Mouse (Mus musculus) heart, embryonic 11.5 days (tissue): ENCODE data around the gene Ppm1a. TPM values are rescaled to one million over a fixed set of nuclear protein-coding genes. Genes with fewer than 3 reads are reported as not detected.
A peak's percentile ranks its signal among the peaks of the same experiment; 100 is the strongest.

Source experiments
- ATAC-seq: fragments of 200-750 bp; cut with Nextera tagmentation; replicated peaks from 2 replicates; pipeline ENCODE4 v1.8.0; 2017; ENCODE audit warnings: moderate library complexity; ENCODE audit not compliant: insufficient number of reproducible peaks, low FRiP score, low TSS enrichment
- H3K27ac ChIP-seq: fragments of 300-500 bp; sonication (generic); 2 replicates; pipeline ENCODE4 v1.5.1; 2014; ENCODE audit warnings: mild to moderate bottlenecking, low read depth, low read length
- H3K27me3 ChIP-seq: fragments of 300-500 bp; sonication (generic); 2 replicates; pipeline ENCODE4 v1.6.1; 2014; ENCODE audit warnings: mild to moderate bottlenecking, low read length, mixed read lengths; ENCODE audit not compliant: control insufficient read depth, insufficient read depth
- H3K36me3 ChIP-seq: fragments of 300-500 bp; sonication (generic); 2 replicates; pipeline ENCODE4 v1.6.1; 2014; ENCODE audit warnings: mild to moderate bottlenecking, low read length, moderate library complexity, mixed read lengths; ENCODE audit not compliant: control insufficient read depth, insufficient read depth
- H3K4me1 ChIP-seq: fragments of 300-500 bp; sonication (generic); 2 replicates; pipeline ENCODE4 v1.6.1; 2014; ENCODE audit warnings: low read length; ENCODE audit not compliant: control insufficient read depth, insufficient read depth
- H3K4me2 ChIP-seq: fragments of 300-500 bp; sonication (generic); 2 replicates; pipeline ENCODE4 v1.6.1; 2014; ENCODE audit warnings: mild to moderate bottlenecking, moderate library complexity
- H3K4me3 ChIP-seq: fragments of 300-500 bp; sonication (generic); 2 replicates; pipeline ENCODE4 v1.5.1; 2014; ENCODE audit warnings: low read depth, low read length
- H3K9ac ChIP-seq: fragments of 300-500 bp; sonication (generic); 2 replicates; pipeline ENCODE4 v1.6.1; 2014; ENCODE audit warnings: mild to moderate bottlenecking, low read depth, low read length, moderate library complexity
- H3K9me3 ChIP-seq: fragments of 300-500 bp; sonication (generic); replicated peaks from 2 replicates; pipeline ENCODE4 v1.6.1; 2016; ENCODE audit warnings: low read length; ENCODE audit not compliant: control insufficient read depth
- WGBS: fragments of 180-500 bp; shearing (Covaris S2); extraction: QIAGEN DNeasy Blood & Tissue Kit; methylation state at CpG from one replicate; pipeline ENCODE4 v1.1.7; 2014; ENCODE audit not compliant: insufficient replicate concordance; 5-methylcytosine and 5-hydroxymethylcytosine counted together
- polyA plus RNA-seq: library from polyadenylated mRNA; unstranded; fragments of >200 nt; fragmentation: Nextera tagmentation; extraction: Ambion mirVana; gene quantifications from 2 replicates; pipeline ENCODE4 v1.2.1, GENCODE M21; 2014

Ppm1a gene
- polyA plus RNA-seq, 1 experiment from 2014 or later, result 51.2 TPM

DNA sequence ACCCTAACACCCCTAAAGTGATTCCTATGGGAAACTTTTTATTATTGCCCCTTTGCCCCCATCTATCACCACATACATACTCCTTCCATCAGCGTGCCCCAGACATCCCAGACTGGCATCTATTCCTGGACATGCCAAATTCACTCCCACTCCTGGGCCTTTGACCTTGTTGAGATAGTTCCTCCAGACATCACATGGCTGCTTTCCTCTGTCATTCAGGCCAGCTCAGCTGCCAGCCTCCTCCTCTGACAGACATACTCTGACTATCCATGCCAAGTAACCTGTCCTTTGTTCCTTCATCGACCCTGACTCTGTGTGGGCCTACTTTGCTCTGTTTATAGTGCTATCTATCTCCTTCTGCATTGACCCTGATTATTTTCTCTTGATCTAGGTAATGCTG is 6.6 kb upstream of the Ppm1a start:
- 54% methylated on average over 2 of the region's 2 CpGs for WGBS
- Histone ChIP-seq H3K4me2 (no peak overlapping the region), H3K27me3 (no peaks in the 10 kb centered on the region), H3K27ac (peak overlapping the region; percentile 16; the same call in 1 of the 2 replicates), H3K4me3 (no peak overlapping the region), H3K4me1 (0 out of 2 replicates have a peak, but pooled peaks cover 6% of the 10 kb centered on the region), H3K9me3 (no peaks in the 10 kb centered on the region), H3K36me3 (no peaks in the 10 kb centered on the region), H3K9ac (no peak overlapping the region)
- no peak for ATAC-seq

- peaks cover 16% of the 10 kb centered on the region for H3K4me1 ChIP-seq
- H3K9ac ChIP-seq, result no peak overlapping the region
- H3K27me3 ChIP-seq, result no peaks in the 10 kb centered on the region
- 6% methylated on average over 1 of the region's 1 CpGs for WGBS
- H3K27ac ChIP-seq, result no peak overlapping the region
- no peaks in the 10 kb centered on the region for H3K9me3 ChIP-seq
- ATAC-seq, result no peak
- H3K4me3 ChIP-seq, result no peak overlapping the region
- no peaks in the 10 kb centered on the region for H3K36me3 ChIP-seq
- H3K4me2 ChIP-seq, result no peak overlapping the region
These were observed 341 bp downstream of the Ppm1a start for GRCm38 (mm10) chr12:72757596-72757995.

DNA sequence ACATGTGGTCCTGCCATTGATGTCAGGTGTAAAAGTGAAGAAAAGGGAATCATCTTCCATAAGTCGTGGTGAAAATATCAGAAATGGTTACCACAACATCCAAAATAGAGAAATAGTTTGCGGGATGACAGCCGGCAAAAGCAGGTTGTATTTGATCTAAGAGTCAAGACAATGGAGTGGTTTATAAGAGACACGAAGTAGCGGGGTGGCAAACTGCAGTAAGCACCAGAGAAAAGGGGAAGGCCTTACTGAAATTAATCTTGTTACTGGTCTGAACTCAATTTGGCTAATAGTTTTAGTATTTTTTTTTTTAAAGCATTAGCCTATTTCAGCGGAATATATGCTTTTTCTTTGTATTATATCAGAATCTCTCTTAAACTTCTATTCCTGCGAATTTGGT is 2.7 kb downstream of the Ppm1a start:
- Histone ChIP-seq H3K36me3 (no peaks in the 10 kb centered on the region), H3K4me3 (peak overlapping the region; percentile 93), H3K9me3 (no peaks in the 10 kb centered on the region), H3K27me3 (no peaks in the 10 kb centered on the region), H3K4me2 (peak overlapping the region; percentile 80), H3K4me1 (peaks cover 21% of the 10 kb centered on the region), H3K9ac (peak overlapping the region; percentile 96), H3K27ac (peak overlapping the region; percentile 99; the same call in 1 of the 2 replicates)
- 15% methylated on average over 7 of the region's 7 CpGs for WGBS
- ATAC-seq, result no peak

DNA sequence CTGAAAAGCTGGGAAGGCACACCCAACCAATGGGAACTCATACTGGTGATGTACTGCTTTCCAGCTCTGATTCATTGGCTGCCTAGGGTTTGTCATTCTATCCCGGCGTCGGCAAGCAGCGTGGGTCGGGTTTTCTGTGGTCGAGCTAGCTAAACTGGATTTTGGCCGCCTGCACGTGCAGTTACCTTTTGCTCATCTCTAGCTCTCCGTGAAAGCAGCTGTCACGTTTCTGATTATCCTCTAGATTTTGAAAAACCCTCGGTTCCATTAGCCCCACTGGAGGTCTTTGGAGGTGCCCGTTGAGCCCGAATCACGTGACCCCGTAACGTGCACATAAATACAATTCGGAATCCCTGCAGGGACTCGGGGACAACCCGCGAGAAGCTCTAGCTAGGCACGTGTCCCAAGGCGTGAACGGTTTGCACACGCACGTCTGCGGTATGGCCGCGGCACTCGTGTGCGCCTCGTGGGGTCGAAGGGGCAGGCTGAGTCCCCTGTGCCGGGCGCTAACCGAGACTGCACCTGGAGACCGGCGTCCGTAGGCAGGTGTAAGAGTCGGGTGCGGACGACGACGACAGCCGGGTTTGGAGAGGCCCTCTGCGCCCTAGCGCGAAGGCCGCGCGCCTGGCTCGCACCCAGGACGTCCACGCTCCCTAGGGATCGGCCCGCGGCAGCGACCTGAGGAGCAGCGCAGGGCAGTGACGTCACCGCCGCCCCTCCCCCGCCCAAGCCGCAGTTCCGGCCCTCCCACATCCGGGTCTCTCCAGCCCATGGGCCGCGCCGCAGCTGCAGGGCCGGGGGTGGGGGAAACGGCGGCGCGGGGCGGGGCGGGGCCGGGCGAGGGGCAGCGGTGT is 3.3 kb downstream of the Ppm1a start:
- H3K27ac ChIP-seq, result peak overlapping the region; percentile 99
- H3K4me1 ChIP-seq, result peaks cover 21% of the 10 kb centered on the region
- peak overlapping the region; percentile 93 for H3K4me3 ChIP-seq
- H3K9me3 ChIP-seq, result no peaks in the 10 kb centered on the region
- peak overlapping the region; percentile 80 for H3K4me2 ChIP-seq
- H3K27me3 ChIP-seq, result no peaks in the 10 kb centered on the region
- no peaks in the 10 kb centered on the region for H3K36me3 ChIP-seq
- under 1% methylated on average over 64 of the region's 78 CpGs for whole genome bisulfite sequencing
- H3K9ac ChIP-seq, result peak overlapping the region; percentile 96
- ATAC-seq, result peak; percentile 94

DNA sequence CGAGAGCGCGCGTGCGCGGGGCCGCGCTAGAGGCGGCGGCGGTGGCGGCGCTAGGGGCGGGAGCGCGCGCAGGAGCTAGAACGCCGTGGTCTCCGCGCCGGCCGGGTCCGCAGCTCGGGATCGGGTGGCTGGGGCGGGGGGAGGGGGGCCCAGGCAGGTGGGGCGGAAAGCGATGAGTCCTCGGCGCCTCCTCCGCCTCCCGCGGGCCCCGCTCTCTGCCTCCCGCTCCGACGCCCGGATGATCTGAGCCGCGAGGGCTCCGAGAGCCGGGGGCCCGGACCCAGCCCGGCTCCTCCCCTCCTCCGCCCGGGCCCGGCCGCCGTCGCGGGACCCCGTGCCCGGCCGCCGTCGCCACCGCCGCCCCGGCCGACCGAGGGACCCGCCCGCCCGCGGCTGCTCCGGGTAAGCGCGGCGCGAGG is 4.0 kb downstream of the Ppm1a start:
- Histone ChIP-seq H3K36me3 (no peaks in the 10 kb centered on the region), H3K4me3 (peak overlapping the region; percentile 93), H3K9me3 (no peaks in the 10 kb centered on the region), H3K9ac (peak overlapping the region; percentile 96), H3K27me3 (no peaks in the 10 kb centered on the region), H3K4me2 (peak overlapping the region; percentile 80), H3K27ac (peak overlapping the region; percentile 99), H3K4me1 (peaks cover 19% of the 10 kb centered on the region)
- peak; percentile 64 for ATAC-seq
- 0% methylated on average over 21 of the region's 71 CpGs for WGBS

GRCm38 (mm10) chr12:72761649-72762261 is 4.5 kb downstream of the Ppm1a start:
- H3K36me3 ChIP-seq, result no peaks in the 10 kb centered on the region

GRCm38 (mm10) chr12:72762502-72762901 is 5.2 kb downstream of the Ppm1a start:
- Histone ChIP-seq H3K4me2 (peak overlapping the region; percentile 80), H3K4me1 (peaks cover 14% of the 10 kb centered on the region), H3K9me3 (no peaks in the 10 kb centered on the region), H3K36me3 (no peaks in the 10 kb centered on the region), H3K9ac (peak overlapping the region; percentile 96), H3K27ac (no peak overlapping the region), H3K27me3 (no peaks in the 10 kb centered on the region), H3K4me3 (peak overlapping the region; percentile 93)
- WGBS, result 29% methylated on average over 1 of the region's 1 CpGs
- ATAC-seq, result no peak

More at GRCm38 (mm10) chr12:72761649-72762261, 4.5 kb downstream of the Ppm1a start:
- Histone ChIP-seq H3K27me3 (no peaks in the 10 kb centered on the region), H3K4me1 (peaks cover 18% of the 10 kb centered on the region), H3K9me3 (no peaks in the 10 kb centered on the region), H3K4me3 (peak overlapping the region; percentile 93), H3K27ac (peak overlapping the region; percentile 99), H3K4me2 (peak overlapping the region; percentile 80), H3K9ac (peak overlapping the region; percentile 96)
- under 1% methylated on average over 34 of the region's 43 CpGs for WGBS
- peak; percentile 78 for ATAC-seq

DNA sequence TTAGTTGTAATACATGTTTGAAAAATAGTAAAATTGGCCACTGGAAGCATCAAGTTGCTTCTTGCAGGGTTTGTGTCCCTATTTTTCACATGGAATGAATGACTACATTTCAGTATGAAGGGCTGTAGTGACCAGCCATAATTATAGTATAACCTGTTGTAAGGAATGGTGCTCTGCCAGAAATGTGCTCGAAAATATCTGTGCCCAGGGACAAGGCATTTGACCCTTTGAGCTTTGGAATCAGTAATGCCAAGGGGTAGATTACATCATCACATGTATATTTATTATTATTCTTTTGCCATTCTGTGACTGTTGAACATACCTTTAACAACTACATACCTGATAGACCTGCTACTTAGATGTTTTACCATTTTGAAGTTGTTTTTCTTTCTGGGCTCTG is 5.9 kb downstream of the Ppm1a start:
- no peaks in the 10 kb centered on the region for H3K36me3 ChIP-seq
- no peaks in the 10 kb centered on the region for H3K27me3 ChIP-seq
- H3K4me3 ChIP-seq, result 0 out of 2 replicates have a peak overlapping the region, but pooled peaks have one; percentile 14
- H3K4me2 ChIP-seq, result peak overlapping the region; percentile 20; the same call in 1 of the 2 replicates
- H3K4me1 ChIP-seq, result peaks cover 14% of the 10 kb centered on the region
- WGBS, result 74% methylated on average over 1 of the region's 1 CpGs
- H3K27ac ChIP-seq, result no peak overlapping the region
- H3K9me3 ChIP-seq, result no peaks in the 10 kb centered on the region
- H3K9ac ChIP-seq, result 0 out of 2 replicates have a peak overlapping the region, but pooled peaks have one; percentile 56
- ATAC-seq, result no peak
